Comparison of ENCODE assay signal across 14 mouse cellular contexts in the genomic region with DNA sequence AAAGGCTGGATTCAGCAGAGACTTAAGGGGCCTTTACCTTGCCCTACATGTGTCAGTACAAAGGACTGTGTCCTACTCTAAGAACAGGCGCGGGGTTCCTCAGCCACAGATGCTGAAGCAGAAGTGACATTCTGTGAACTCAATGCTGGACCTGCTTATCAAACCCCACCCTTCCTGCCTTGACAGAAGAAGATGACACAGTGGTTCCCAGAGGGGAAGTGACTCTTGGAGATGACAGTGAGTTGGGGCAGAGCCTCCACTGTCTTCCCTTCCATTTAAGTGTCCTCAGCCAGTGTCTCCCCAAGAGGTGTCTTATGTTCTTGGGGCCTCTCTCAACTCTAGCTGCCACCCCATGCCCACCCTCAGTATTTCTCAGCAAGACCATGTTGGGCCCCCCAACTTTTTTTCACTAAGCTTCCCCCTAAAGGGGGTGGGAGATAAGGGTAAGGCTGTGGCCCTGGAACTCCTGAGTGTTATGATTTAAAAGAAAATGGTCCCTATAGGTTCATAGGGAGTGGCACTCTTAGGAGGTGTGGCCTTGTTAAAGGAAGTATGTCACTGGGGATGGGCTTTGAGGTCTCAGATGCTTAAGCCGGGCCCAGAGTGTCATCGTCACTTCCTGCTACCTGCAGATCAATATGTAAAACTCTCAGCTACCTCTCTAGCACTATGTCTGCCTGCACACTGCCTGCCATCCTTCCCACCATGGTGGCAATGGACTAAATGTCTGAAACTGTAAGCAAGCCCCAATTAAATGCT. TPM values are rescaled to one million over a fixed set of nuclear protein-coding genes. Genes with fewer than 3 reads are reported as not detected.
DNase-seq lines count a peak whose midpoint lies in the region; ATAC-seq lines count a peak whose summit lies in the region.
"Had no signal": no experiment of that assay in that cellular context is flagged by ENCODE, and none has a peak within 500 bp of the region (broad histone marks: within the 10 kb centered on the region; RNA-seq: fewer than 3 reads in every experiment).

No protein-coding gene starts in this region.

- H3K27me3 ChIP-seq in liver, embryonic 12.5 days (replicated peaks), result no peaks in the 10 kb centered on the region
- H3K27me3 ChIP-seq in hindbrain, embryonic 16.5 days (replicated peaks; ENCODE audit: control insufficient read depth, insufficient read depth, low read length), result no peaks in the 10 kb centered on the region
- H3K27me3 ChIP-seq: forebrain, embryonic 13.5 days; lung, embryonic 15.5 days had no signal

- no peak overlapping the region for H3K9ac ChIP-seq in liver, embryonic 12.5 days
- no peak overlapping the region for H3K9ac ChIP-seq in hindbrain, embryonic 16.5 days (ENCODE audit: low read depth, low read length)
- H3K9ac ChIP-seq: forebrain, embryonic 13.5 days; lung, embryonic 15.5 days had no signal

- H3K4me3 ChIP-seq in liver, embryonic 12.5 days, result no peak overlapping the region
- H3K4me3 ChIP-seq in hindbrain, embryonic 16.5 days (ENCODE audit: low read length), result no peak overlapping the region
- H3K4me3 ChIP-seq: embryonic facial prominence, embryonic 10.5 days; forebrain, embryonic 13.5 days; lung, embryonic 15.5 days; myocyte had no signal

- WGBS in liver, embryonic 12.5 days (ENCODE audit: insufficient replicate concordance), result 30% methylated on average over 4 of the region's 4 CpGs
- 92% methylated on average over 4 of the region's 4 CpGs for WGBS in hindbrain, embryonic 16.5 days

- peaks cover 54% of the 10 kb centered on the region for H3K4me1 ChIP-seq in liver, embryonic 12.5 days
- H3K4me1 ChIP-seq in hindbrain, embryonic 16.5 days (ENCODE audit: control insufficient read depth, insufficient read depth, low read depth, low read length), result peaks cover 3% of the 10 kb centered on the region

- intact Hi-C loops in heart, postnatal 10 days (cut with DNase I), result no loop called here

- H3K27ac ChIP-seq in liver, embryonic 12.5 days, result peak overlapping the region; percentile 68
- H3K27ac ChIP-seq in hindbrain, embryonic 16.5 days (ENCODE audit: low read depth, low read length), result no peak overlapping the region
- H3K27ac ChIP-seq: embryonic facial prominence, embryonic 10.5 days; forebrain, embryonic 13.5 days; lung, embryonic 15.5 days had no signal

- H3K9me3 ChIP-seq in liver, embryonic 12.5 days (replicated peaks), result no peaks in the 10 kb centered on the region
- H3K9me3 ChIP-seq in hindbrain, embryonic 16.5 days (ENCODE audit: control insufficient read depth, low read length), result no peaks in the 10 kb centered on the region
- H3K9me3 ChIP-seq: embryonic facial prominence, embryonic 10.5 days; forebrain, embryonic 13.5 days; lung, embryonic 15.5 days had no signal

- ATAC-seq in liver, embryonic 12.5 days, result peak; percentile 69
- ATAC-seq in hindbrain, embryonic 16.5 days, result no peak
- ATAC-seq: forebrain, embryonic 13.5 days had no signal

- peak; percentile 96 for DNase-seq in heart, adult 11 months
- no peak for DNase-seq in heart, postnatal 10 days
- DNase-seq in T-cell, adult 2 months (ENCODE audit: low spot score), result peak; percentile 72
- peak; percentile 69 for DNase-seq in naive thymus-derived CD4-positive, alpha-beta T cell, adult 2 months (ENCODE audit: low read depth)
- no peak for DNase-seq in frontal cortex, postnatal 14 days (ENCODE audit: low spot score in 2 of 2)
- DNase-seq in kidney, postnatal 10 days, result no peak
- DNase-seq: gastrocnemius, postnatal 36 days; kidney, adult 18-20 months had no signal

- 0 out of 2 replicates have a peak, but pooled peaks cover 4% of the 10 kb centered on the region for H3K36me3 ChIP-seq in liver, embryonic 12.5 days
- H3K36me3 ChIP-seq in hindbrain, embryonic 16.5 days (ENCODE audit: control insufficient read depth, insufficient read depth, low read length), result no peaks in the 10 kb centered on the region
- H3K36me3 ChIP-seq: lung, embryonic 15.5 days had no signal

- 0 out of 2 replicates have a peak overlapping the region, but pooled peaks have one; percentile 13 for H3K4me2 ChIP-seq in liver, embryonic 12.5 days
- no peak overlapping the region for H3K4me2 ChIP-seq in hindbrain, embryonic 16.5 days (ENCODE audit: low read length)
- H3K4me2 ChIP-seq: forebrain, embryonic 13.5 days; lung, embryonic 15.5 days had no signal

RNA-seq across cellular contexts. Expression of a gene that starts 25.2 kb away (rescaled TPM):
- total RNA-seq in heart, postnatal 10 days (2021), result 10 to 100 TPM; 22.7 to 31.7 TPM
- 17.6 and 18.6 TPM in 2 replicates for polyA plus RNA-seq in liver, embryonic 12.5 days (2016; fragmentation: Nextera tagmentation; extraction: Ambion mirVana)
- 150 and 167 TPM in 2 replicates for polyA plus RNA-seq in hindbrain, embryonic 16.5 days (2015; fragmentation: Nextera tagmentation; extraction: Ambion mirVana)

Comparison
In these comparisons a context has a peak if more than half of its experiments do, and no peak if none do; other contexts are left out.
1. DNase-seq: peak in heart, adult 11 months (single experiment), T-cell, adult 2 months (single experiment) and naive thymus-derived CD4-positive, alpha-beta T cell, adult 2 months (single experiment); none in heart, postnatal 10 days (0 of 2), frontal cortex, postnatal 14 days (0 of 2) and kidney, postnatal 10 days (single experiment).